Mouse (Mus musculus): ENCODE results near the gene Ano4. TPM values are rescaled to one million over a fixed set of nuclear protein-coding genes. Genes with fewer than 3 reads are reported as not detected.

Ano4 gene
- not detected for polyA plus RNA-seq (2021)

DNA sequence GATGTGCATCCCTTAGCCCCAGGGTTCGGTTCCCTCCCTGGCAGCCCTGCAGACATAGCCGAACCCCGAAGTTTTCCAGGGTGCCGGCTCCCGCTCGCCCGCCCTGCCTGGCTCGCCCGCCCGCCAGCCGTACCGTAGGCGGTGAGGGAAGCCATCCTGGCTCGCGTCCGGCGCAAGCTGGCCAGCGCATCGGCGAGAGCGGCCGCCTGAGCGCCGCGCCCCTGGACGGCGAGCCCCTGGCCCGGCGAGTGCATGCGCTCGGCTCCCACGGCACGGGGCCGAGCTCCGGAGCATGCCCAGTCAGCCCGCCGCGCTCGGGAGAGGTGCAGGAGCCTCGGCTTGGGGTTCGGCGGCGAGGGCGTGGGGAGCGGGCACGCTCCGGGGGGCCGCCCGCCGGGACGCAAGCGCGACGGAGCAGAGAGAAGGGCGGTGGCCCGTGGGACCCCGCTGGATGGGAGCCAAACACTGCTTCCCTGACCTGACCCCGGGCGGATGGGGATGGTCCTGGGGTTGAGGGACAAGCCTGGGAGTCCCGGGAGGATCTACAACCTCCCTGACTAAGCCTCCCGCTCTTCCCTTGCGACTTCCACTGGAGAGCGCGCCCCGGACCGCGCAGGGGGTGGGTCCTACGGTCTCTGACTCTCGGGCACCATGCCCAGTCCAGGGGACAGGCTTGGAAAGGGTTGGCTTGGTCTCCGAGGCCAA is at the start of gene Ano4:
TSS of gene Ano4 (minus strand) at position 272 of the 705 bp plus-strand sequence.
- POLR2A ChIA-PET = no interaction called here
- no peak for DNase-seq (ENCODE audit: low read depth, low spot score)
- TF ChIP-seq CTCF (IDR thresholded peaks at IDR 0.05) = no peak
- in situ Hi-C loops (cut with MboI; ENCODE audit: low pct_unique_long_range_greater_than_20kb) = no loop called here
- H3K27me3 ChIP-seq = peaks cover 13% of the 10 kb centered on the region
- no peak for ATAC-seq
- CTCF ChIA-PET = no interaction called here

GRCm38 (mm10) chr10:89392687-89393086 is 48.1 kb upstream of the Ano4 start:
- peaks cover 6% of the 10 kb centered on the region for H3K27me3 ChIP-seq
- ChIA-PET POLR2A (interaction anchor here (1.6 kb wide), 1 partner anchor 14 kb away, joined by 3 read pairs; no protein-coding TSS in a partner anchor), CTCF (interaction anchor here (0.7 to 1.6 kb wide), 2 partner anchors 9 to 135 kb away, joined by 3 to 6 read pairs; no protein-coding TSS in a partner anchor)
- ATAC-seq = no peak
- no peak for DNase-seq (ENCODE audit: low read depth, low spot score)
- no peak for TF ChIP-seq CTCF (IDR thresholded peaks at IDR 0.05)
- in situ Hi-C loops (cut with MboI; ENCODE audit: low pct_unique_long_range_greater_than_20kb) = loop anchor here (5.0 kb wide), 1 partner anchor 70 kb away; no protein-coding TSS in a partner anchor

- ATAC-seq (no peak), DNase-seq (ENCODE audit: low read depth, low spot score) (no peak)
- ChIA-PET CTCF (interaction anchor here (1.6 kb wide), 1 partner anchor 8 kb away, joined by 6 read pairs; no protein-coding TSS in a partner anchor), POLR2A (interaction anchor here (1.6 kb wide), 1 partner anchor 15 kb away, joined by 3 read pairs; no protein-coding TSS in a partner anchor)
- no peak for TF ChIP-seq CTCF (IDR thresholded peaks at IDR 0.05)
- in situ Hi-C loops (cut with MboI; ENCODE audit: low pct_unique_long_range_greater_than_20kb) = loop anchor here (5.0 kb wide), 1 partner anchor 69 kb away; no protein-coding TSS in a partner anchor
- peaks cover 7% of the 10 kb centered on the region for H3K27me3 ChIP-seq
Observed at GRCm38 (mm10) chr10:89391571-89392163, 47.1 kb upstream of the Ano4 start.

- no peak for DNase-seq (ENCODE audit: low read depth, low spot score)
- no peak for ATAC-seq
- ChIA-PET POLR2A (no interaction called here), CTCF (no interaction called here)
- no peak for TF ChIP-seq CTCF (IDR thresholded peaks at IDR 0.05)
- in situ Hi-C loops (cut with MboI; ENCODE audit: low pct_unique_long_range_greater_than_20kb) = no loop called here
- H3K27me3 ChIP-seq = peaks cover 9% of the 10 kb centered on the region
Observed at GRCm38 (mm10) chr10:89386461-89386860, 41.9 kb upstream of the Ano4 start.

GRCm38 (mm10) chr10:89383462-89383861 is 38.9 kb upstream of the Ano4 start:
- CTCF ChIA-PET = interaction anchor here (0.7 to 2.8 kb wide), 11 partner anchors 8 to 56 kb away, joined by 3 to 9 read pairs (median 4); no protein-coding TSS in a partner anchor
- in situ Hi-C loops (cut with MboI; ENCODE audit: low pct_unique_long_range_greater_than_20kb) = no loop called here
- TF ChIP-seq CTCF (IDR thresholded peaks at IDR 0.05) = peak; percentile 90
- DNase-seq (ENCODE audit: low read depth, low spot score) (peak; percentile 27), ATAC-seq (peak; percentile 87)
- peaks cover 8% of the 10 kb centered on the region for H3K27me3 ChIP-seq
- POLR2A ChIA-PET = no interaction called here

DNA sequence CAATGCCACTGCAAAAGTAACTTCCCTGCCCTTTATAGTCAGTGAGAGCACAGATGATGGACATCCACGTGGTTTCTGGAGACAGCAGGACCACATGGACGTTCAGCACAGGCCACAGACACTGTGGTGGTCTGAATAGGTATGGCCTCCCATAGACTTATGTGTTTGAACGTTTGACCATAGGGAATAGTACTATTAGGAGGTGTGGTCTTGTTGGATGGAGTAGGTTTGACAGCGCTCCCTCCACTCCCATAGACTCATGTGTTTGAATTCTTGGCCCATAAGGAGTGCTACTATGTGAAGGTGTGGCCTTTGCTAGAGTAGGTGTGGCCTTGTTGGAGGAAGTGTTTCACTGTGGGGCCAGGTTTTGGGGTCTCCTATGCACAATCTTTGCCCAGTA is 33.2 kb upstream of the Ano4 start:
- H3K27me3 ChIP-seq = peaks cover 9% of the 10 kb centered on the region
- ATAC-seq (no peak), DNase-seq (ENCODE audit: low read depth, low spot score) (no peak)
- ChIA-PET CTCF (no interaction called here), POLR2A (no interaction called here)
- TF ChIP-seq CTCF (IDR thresholded peaks at IDR 0.05) = no peak
- in situ Hi-C loops (cut with MboI; ENCODE audit: low pct_unique_long_range_greater_than_20kb) = no loop called here

DNA sequence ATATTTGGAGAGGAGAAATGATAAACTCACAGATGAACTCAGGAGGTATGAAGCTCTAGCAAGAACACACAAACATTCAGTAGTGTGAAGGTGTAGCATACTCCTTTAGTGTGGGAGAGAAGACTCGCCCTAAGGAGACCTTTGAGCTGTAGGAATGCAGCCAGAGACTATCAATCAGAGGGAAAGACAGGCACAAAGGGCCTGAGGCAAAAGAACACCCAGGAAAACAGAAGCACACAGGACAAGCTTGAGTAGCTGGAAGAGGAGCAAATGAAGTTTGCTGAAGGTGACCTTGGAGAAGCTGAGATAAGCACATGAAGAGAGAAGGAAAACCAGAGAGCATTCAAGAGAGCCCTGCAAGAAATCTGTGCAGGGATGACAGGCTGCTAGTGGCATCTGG is 25.5 kb upstream of the Ano4 start:
- ChIA-PET POLR2A (interaction anchor here (0.6 kb wide), 1 partner anchor 47 kb away, joined by 5 read pairs; no protein-coding TSS in a partner anchor), CTCF (interaction anchor here (1.3 to 1.8 kb wide), 2 partner anchors 10 to 13 kb away, joined by 3 to 4 read pairs; no protein-coding TSS in a partner anchor)
- ATAC-seq (peak; percentile 31), DNase-seq (ENCODE audit: low read depth, low spot score) (no peak)
- in situ Hi-C loops (cut with MboI; ENCODE audit: low pct_unique_long_range_greater_than_20kb) = no loop called here
- no peak for TF ChIP-seq CTCF (IDR thresholded peaks at IDR 0.05)
- H3K27me3 ChIP-seq = peaks cover 12% of the 10 kb centered on the region

- DNase-seq (ENCODE audit: low read depth, low spot score) (no peak), ATAC-seq (no peak)
- ChIA-PET CTCF (interaction anchor here (2.2 kb wide), 1 partner anchor 25 kb away, joined by 5 read pairs; no protein-coding TSS in a partner anchor), POLR2A (no interaction called here)
- TF ChIP-seq CTCF (IDR thresholded peaks at IDR 0.05) = no peak
- no peaks in the 10 kb centered on the region for H3K27me3 ChIP-seq
- in situ Hi-C loops (cut with MboI; ENCODE audit: low pct_unique_long_range_greater_than_20kb) = no loop called here
Observed at GRCm38 (mm10) chr10:89358933-89359332, 14.4 kb upstream of the Ano4 start.

DNA sequence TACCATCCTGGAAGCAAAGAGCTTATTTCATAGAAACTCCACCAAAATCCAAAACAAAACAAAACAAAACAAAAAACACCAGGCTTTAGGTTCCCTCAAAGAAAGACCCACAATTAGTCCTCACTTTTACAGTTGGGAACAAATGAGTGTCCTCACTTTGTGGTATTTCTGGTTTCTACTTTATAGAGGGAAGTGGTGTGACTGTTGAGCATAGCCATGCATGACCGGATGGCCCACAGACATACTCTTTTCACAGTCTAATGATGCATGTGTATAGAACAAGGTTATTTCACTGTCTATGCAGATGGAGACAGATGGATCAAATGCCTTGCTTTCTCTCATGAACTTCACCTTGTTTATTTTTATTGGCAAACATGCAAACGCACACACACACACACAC is 10.1 kb upstream of the Ano4 start:
- ChIA-PET POLR2A (no interaction called here), CTCF (no interaction called here)
- no peak for DNase-seq (ENCODE audit: low read depth, low spot score)
- ATAC-seq = no peak
- peaks cover 3% of the 10 kb centered on the region for H3K27me3 ChIP-seq
- in situ Hi-C loops (cut with MboI; ENCODE audit: low pct_unique_long_range_greater_than_20kb) = no loop called here
- TF ChIP-seq CTCF (IDR thresholded peaks at IDR 0.05) = no peak

DNA sequence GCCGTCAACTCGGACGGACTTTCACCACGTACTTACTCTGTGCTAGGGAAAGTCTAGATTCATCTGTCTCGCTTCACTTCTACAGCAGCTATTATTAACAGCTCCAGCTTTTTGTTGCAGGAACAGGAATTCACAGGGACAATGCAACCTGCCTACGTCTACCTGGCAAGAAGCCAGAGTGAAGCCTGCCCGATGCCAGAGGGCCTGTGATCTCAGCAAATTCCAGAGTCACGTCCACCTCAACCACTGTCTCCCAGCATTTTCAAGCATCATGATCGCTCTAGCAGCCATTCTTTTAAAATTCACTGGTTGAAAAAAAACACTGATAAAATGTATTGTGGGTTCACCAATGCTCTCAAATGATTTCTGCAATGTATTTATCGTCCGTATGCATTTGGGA is 6.9 kb upstream of the Ano4 start:
- TF ChIP-seq CTCF (IDR thresholded peaks at IDR 0.05) = no peak
- DNase-seq (ENCODE audit: low read depth, low spot score) = no peak
- POLR2A ChIA-PET = no interaction called here
- ATAC-seq = no peak
- H3K27me3 ChIP-seq = peaks cover 9% of the 10 kb centered on the region
- in situ Hi-C loops (cut with MboI; ENCODE audit: low pct_unique_long_range_greater_than_20kb) = no loop called here
- CTCF ChIA-PET = no interaction called here

- CTCF ChIA-PET = interaction anchor here (1.0 kb wide), 1 partner anchor 38 kb away, joined by 4 read pairs; no protein-coding TSS in a partner anchor
Observed at GRCm38 (mm10) chr10:89345606-89346005, 1.0 kb upstream of the Ano4 start.

More at GRCm38 (mm10) chr10:89345606-89346005, 1.0 kb upstream of the Ano4 start:
- in situ Hi-C loops (cut with MboI; ENCODE audit: low pct_unique_long_range_greater_than_20kb) = no loop called here
- TF ChIP-seq CTCF (IDR thresholded peaks at IDR 0.05) = no peak
- POLR2A ChIA-PET = no interaction called here
- DNase-seq (ENCODE audit: low read depth, low spot score) (no peak), ATAC-seq (no peak)
- H3K27me3 ChIP-seq = peaks cover 16% of the 10 kb centered on the region
